Mouse (Mus musculus) erythroid progenitor cell, adult 5-6 weeks (primary cell): Measurements from ENCODE around the gene Surf6. TPM values are rescaled to one million over a fixed set of nuclear protein-coding genes. Genes with fewer than 3 reads are reported as not detected.

ENCODE experiments used
- ATAC-seq: replicated peaks from 2 replicates; pipeline ENCODE4 v1.8.0; 2016; ENCODE audit warnings: moderate number of reproducible peaks, mild to moderate bottlenecking, moderate TSS enrichment, inconsistent platforms; ENCODE audit not compliant: poor library complexity, low FRiP score, severe bottlenecking
- total RNA-seq, 2 experiments: library from RNA; stranded (forward) in 1 of 2; stranded (reverse) in 1 of 2; fragments of 150-400 nt in 1 of 2; fragments of 186-747, 209-891 nt in 1 of 2; gene quantifications; 2 replicates each; pipeline versions ENCODE4 v1.2.3 to v1.2.4; 2015 to 2017; ENCODE audit warnings: low replicate concordance in 2 of 2

Gene Surf6
- 1.4 and 2.1 TPM in 2 replicates for total RNA-seq (2015; ENCODE audit: low replicate concordance)
- total RNA-seq (2017; ENCODE audit: low replicate concordance), result 3.5 and 6.3 TPM in 2 replicates

- peak; percentile 93 for ATAC-seq
Measured at GRCm38 (mm10) chr2:26902467-26903220, at the start of gene Surf6. TSS of gene Surf6 (minus strand) at chr2:26902879.

- ATAC-seq, result no peak
Measured at GRCm38 (mm10) chr2:26952193-26952592, 49.5 kb upstream of the Surf6 start.

DNA sequence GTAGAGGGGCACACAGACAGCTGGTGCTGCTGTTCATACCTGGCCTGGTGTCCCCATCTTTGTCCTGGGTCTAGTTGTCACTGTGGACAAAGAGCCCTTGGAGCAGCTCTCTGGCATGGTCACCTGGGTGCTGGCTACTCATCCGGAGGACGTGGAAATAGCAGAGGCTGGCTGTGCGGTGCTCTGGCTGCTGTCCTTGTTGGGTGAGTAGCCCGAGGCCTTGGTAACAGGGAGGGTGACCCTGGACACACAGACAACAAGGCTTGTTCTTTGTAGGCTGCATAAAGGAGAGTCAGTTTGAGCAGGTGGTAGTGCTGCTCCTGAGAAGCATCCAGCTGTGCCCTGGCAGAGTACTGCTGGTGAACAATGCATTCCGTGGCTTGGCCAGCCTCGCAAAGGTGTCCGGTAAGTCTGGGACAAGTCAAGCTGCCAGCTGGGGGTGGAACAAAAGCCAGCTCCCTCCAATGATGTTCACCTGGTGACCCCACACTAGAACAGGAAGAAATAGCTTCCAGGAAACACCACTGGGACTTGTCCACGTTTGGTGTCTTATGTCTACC lies 48.7 kb upstream of the Surf6 start:
- ATAC-seq, result no peak

- ATAC-seq, result no peak
Measured at GRCm38 (mm10) chr2:26950411-26950810, 47.7 kb upstream of the Surf6 start.

DNA sequence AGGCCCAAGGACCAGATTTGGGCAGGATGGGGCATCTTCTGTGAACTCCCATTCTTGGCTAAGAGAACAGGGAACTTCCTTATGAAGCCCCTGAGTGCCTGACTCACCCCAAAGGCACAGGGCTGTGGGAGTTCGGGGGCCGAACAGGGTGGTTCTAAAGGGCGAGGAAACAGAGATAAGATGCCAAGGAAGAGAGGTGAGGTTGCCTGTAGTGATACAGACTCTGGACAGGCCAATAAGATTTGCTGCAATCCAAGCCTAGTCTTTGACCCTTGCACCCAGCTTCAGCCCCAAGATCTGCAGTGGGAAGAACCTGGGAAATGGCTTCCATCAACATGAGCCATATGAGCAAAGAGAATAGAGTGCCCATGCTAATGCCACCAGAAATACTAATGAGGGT lies 40.6 kb upstream of the Surf6 start:
- ATAC-seq, result no peak

GRCm38 (mm10) chr2:26941539-26941938 lies 38.9 kb upstream of the Surf6 start:
- no peak for ATAC-seq

- no peak for ATAC-seq
Measured at GRCm38 (mm10) chr2:26936425-26936824, 33.7 kb upstream of the Surf6 start.

- no peak for ATAC-seq
Measured at GRCm38 (mm10) chr2:26935286-26935685, 32.6 kb upstream of the Surf6 start.

GRCm38 (mm10) chr2:26933304-26934055 lies 30.8 kb upstream of the Surf6 start, which contains the start of the genes Surf4 and Stkld1:
TSS of gene Surf4 (minus strand) at chr2:26933928.
TSS of gene Stkld1 (plus strand) at chr2:26934047.
- ATAC-seq, result peak; percentile 89

DNA sequence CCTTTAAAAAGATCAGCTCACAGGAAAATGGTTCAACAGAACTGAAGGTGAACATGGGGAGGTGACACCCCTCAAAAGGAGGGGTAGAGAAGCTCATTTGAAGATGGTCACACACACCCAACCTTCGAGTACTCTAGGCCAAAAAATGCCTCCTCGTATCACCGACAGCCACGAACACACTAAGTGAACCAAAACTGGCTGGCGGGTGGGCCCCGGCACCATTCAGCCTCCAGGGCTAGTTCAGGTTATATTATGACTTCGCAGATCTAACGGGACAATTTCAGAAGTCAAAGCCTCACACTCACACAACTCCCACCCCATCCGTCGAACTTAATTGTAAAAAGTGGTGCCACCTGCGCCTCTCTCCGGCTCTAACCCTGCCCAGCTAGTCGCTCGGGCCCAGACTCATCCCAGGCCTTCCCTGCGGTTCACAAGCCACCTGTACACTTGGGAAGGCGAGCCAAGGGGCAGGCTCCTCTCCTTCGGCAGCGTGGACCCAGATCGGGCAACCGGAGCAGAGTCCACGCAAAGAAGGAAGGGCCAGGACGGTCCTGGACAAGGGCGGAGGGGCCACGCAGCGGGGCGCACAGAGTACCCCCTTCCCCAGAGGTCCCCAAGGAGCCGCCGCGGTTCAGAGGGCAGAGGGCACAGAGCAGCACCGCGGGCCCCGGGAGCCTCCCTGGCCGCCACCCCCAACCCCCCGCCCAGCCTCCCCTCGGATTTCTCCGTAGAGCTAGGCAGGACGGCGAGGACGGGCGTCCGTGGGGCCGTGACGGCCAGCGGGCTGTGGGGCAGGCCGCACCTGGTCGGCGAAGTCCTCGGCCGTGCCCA lies 30.0 kb upstream of the Surf6 start:
- 0 out of 2 replicates have a peak, but pooled peaks have one; percentile 14 for ATAC-seq

- ATAC-seq, result peak; percentile 41; the same call in 1 of the 2 replicates
Measured at GRCm38 (mm10) chr2:26930390-26930789, 27.7 kb upstream of the Surf6 start.

DNA sequence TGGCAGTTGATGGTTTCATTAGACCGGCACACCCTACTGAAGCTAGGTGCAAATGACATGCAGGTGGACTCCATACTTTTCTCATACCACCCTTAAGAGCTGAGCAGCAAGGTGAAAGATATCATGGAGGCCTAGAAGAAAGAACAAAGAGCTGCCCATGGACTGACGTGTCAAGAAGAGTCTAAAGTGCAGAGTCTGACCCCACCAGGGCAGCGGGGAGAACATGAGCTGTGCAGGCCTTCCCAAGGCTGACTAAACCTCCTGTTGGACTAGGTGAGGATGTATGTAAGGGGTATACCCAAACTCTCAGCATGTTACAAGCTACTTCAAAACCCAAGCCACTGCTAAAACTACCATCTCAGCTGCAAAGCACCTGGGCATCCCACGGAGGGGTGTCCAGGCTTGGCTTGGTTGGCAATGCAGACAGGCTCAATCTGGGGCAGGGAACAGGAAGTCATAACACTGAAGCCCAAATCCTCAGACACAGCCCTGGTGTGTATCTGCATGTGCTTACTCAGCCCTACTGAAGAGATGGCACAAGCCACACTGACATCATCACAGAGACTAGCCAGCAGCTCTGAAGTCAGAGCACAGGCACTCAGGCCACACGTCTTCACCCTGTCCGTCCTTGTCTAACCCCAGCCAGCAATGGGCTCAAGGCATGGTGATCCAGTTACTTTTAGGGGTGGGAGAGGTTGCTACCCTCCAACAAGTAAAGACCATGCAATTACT lies 25.2 kb upstream of the Surf6 start:
- no peak for ATAC-seq

DNA sequence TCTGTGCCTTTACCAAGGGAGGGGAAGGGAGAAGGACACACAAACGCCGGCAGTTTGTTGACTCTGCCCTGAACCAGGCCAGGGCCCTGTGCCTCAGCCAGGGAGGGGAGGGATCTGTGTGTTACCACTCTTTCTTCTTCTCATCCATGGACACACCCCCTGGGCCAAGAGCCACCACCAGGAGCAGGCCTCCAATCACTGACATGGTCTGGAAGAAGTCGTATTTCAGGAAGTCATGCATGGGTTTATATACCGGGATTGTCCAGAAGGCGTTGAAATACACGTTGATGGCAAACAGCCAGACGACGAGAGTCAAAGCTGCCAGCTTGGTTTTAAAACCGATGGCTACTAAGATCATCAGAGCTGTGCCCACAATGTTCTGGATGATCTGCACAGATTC lies 19.1 kb upstream of the Surf6 start:
- ATAC-seq, result no peak

GRCm38 (mm10) chr2:26920190-26920855 lies 17.6 kb upstream of the Surf6 start:
- ATAC-seq, result no peak

DNA sequence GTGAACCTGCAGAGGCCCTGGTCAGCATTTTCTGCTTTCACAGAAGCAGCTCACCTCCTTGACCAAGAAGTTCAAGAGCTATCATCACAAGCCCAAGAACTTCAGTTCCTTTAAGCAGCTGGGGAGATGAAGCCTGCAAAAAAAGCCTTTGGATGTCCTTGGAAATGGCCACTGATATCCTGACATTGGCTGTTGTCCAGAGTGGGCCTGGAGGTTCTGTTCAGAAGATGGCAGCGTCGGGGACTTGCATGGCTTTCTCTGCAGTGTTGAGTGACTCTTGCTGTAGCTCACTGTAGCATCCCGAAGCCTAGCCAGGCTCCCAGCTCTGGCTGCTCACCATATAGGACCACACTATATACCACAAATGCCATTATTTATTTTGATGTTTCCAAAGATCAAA lies 17.0 kb upstream of the Surf6 start:
- no peak for ATAC-seq

DNA sequence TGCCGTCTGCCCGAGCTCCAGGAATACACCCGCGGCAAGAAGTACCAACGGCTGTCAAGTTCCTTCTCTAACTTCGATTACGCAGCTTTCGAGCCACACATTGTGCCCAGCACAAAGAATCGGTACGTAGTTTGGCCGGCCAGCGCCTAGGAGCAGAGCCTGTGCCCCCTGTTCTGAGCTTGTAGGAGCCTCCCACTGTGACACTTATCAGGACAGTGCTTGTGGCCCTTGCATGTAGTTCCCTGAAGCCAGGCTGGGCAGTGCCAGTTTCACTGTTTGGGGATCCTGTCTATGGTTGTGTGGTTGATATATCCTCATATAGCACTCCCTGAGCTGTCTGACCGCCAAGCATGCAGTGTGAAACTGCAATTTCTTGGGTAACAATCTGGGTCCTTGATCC lies 14.1 kb upstream of the Surf6 start:
- ATAC-seq, result peak; percentile 43

DNA sequence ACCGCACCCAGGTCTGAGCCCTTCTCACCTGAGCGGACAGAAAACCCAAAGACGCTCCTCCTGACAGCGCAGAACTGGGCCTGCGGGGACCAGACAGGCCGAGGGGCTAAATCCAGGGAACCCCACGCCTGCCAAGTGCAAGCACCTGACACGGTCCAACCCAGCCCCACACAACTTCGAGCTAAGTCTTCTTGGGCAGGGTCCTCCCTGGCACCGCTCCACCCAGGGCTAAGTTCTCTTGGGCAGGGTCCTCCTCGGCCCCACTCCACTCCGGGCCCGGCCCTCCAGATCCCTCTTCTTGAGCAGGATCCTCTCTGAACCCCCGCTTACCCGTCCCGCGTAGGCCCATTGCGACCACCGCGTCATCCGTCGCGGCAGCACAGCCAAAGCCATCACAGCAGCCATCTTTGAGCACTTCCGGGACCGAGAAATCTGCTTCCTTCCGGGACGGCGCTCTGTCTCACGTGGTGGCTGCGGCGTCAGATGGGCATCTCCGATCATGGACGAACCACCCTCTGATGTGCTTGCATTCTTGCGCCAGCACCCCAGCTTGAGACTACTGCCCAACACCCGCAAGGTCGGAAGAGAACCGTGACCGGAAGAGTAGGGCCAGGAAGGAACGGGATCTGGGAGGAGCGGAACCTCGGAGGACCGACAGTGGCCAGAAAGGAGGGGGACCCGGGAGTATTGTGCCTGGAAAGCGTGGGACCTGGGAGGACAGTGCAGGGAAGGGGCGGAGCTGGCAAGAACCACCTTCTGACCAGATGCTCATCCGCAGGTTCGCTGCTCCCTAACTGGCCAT lies 13.4 kb upstream of the Surf6 start, which contains the start of the genes Surf2 and Surf1:
Surf2 (plus strand) TSS at position 441 of the 802 bp plus-strand sequence.
Surf1 (minus strand) TSS at position 604 of the 802 bp plus-strand sequence.
- peak; percentile 80 for ATAC-seq
